Mouse (Mus musculus) layer of hippocampus, adult 11-12 months (tissue): ENCODE measurements around the gene Prpf8.

Experiments used
- DNase-seq: peaks from one replicate; pipeline ENCODE4 v3.0.0; 2022; ENCODE audit warnings: low spot score

Prpf8 gene

DNA sequence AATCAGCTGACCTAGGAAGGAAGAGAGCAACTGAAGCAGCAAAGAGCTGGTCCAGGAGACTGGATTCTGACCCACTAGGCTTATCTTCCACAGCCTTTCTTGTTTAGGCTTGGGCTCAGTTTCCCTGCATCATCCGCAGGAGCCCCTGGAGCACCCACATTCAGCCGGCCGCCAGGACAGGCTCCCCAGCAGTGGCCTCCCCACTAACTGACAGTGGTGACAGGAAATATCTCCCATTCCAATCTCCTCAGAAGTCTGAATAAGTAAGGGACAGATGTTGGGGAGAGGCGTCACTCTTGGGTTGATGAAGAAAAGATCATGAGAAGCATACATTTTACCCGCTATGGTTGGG lies 26.9 kb upstream of the Prpf8 start:
- no peak for DNase-seq

DNA sequence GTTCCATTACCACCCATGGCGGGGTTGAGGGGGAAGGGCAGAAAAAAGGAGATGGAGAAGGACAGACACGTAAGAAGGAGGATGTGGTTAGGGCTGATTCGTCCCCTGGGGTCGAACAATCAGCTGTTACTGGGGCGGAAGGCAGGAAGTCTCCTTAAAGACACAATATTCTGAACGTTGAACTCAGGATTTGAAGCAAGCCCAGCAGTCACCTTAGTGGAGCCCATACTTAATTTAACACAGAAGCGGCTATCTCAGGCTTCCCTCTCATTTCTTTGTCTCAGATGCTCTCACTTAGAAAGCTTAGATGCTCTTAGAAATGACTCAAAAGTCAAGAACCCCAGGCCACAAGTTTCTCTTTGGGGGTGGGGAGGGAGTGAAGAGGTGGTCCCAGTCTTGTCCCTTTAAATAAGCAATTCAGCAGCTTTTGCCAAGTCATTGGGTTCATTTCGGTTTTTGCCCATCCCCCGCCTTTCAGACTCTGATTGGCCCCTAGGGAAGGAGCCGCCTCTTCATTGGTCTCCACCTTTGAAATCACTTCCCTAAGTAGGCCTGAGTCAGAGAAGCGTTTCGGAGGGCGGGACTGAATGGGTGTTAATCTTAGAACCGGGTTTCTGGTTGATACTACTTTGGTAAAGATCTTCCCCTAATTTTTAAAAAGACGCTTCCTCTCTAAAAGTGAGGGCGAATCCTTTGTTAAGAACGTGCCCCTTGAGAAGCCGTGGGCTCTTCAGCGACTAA lies 26.3 kb upstream of the Prpf8 start:
- peak; percentile 95 for DNase-seq

DNA sequence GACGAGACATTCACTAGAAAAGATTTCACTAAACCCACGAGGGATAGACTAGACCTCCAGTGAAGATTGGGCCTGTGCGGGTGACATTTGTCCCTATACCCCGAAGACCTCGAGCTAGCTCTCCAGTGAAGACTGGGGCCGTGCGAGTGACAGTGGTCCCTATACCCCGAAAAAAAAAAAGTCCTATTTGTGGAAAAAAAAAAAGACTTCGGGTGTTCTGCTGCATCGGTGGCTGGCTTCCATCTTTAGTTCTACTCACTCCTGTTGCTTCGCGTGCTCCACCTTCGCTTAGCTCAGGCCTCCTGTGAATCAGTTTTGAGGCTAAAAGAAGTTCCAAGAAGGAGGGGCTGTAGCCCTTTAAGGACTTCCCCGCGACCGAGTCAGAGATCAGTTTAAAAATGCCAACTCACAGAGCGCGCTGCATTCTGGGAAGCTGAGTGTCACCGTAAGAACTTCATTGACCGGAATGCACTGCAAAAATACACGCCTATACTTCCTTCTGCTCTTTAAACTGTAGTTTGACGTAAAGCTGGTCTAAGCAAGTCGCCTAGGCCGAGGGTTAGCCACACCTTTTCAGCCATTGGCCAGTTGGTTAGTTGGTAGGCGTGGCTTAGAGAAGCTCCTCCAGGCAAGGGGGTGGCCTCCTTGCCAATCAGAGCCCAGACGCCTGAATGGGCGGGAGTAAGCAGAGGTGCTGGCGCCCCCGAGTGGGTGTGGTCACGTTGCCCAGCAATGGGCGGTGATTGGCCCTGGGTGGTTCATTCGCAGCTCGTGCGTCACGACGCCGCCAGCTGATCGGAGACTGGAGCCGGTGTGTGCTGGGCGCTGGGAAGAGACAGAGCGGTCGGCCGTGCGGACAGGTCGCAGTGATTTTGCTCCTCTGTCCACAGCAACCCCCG lies 25.5 kb upstream of the Prpf8 start, which contains the start of gene Tlcd2:
Gene Tlcd2, plus strand, starts transcription at position 872 of the 899 bp plus-strand sequence.
- peak; percentile 100 for DNase-seq

DNA sequence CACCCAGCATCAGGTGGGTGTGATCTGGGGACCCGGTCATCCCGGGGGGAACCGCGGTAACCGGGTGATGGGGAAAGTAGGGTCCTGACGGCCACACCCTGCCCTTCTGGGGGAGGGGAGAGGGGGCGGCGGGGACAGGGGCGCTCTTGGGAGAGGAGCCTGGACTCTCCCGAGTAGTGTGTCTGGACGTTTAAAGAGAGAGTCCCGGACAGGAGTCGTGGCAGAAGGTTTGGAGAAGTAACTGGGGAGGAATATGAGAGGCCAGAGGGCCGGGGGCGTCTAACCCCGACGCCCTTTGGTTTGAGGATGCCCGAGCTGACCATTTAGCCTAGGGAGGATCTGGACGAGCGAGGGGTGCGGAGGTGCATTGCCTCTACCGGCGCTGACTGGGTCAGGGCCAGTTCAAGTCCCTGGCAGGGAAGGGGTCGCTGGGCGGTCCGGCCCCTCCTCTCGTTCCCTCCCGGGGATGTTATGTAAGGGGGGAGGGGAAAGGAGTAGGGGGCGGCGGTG lies 24.8 kb upstream of the Prpf8 start:
- DNase-seq = no peak

DNA sequence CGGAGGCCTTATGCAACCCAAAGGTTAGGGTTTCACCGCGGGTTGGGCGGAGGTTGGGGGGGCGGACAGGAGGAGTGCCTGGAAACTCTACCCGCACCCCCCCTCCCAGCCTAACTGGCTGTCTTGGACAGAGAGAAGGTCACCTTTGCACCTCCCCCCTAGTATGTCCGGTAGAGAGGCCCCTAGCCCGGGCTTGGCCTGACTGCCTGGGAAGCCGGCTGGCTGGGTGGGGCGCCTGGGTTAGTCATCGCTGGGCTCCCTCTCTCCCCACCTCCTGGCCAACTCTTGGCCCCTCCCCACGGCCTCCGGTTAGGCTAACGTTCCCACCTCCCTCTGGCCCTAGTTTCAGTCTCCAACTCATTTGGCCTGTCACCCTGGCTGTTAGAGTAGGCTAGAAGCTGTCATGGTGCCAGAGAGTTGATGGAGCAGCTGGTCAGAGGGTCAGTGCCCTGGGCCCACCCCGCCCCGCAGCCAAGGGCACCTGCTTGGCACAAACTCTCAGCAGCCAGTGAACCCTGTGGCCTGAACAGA lies 24.3 kb upstream of the Prpf8 start:
- DNase-seq = no peak

DNA sequence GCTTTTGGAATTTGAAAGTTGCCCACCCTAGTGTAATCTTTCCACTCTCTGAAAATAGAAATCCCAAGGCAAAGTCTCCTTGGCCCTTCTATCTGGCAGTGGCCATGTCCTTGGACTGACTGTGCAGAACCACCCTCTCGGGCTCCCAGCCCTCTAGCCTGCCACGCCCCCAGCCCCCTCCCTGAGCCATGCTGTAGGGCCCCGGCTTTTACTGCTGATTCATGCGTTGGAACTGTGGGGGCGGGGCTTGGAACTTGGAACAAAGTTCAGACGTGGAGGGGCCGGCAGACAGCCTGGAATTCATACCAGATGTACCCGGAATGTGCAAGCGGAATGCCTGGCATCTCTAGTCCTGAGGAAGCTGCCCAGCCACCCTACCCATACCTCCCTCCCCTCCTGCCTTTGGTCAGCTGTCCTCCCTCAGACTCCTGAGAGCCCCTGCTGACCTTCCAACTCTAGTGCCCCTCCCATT lies 23.7 kb upstream of the Prpf8 start:
- DNase-seq = peak; percentile 71

DNA sequence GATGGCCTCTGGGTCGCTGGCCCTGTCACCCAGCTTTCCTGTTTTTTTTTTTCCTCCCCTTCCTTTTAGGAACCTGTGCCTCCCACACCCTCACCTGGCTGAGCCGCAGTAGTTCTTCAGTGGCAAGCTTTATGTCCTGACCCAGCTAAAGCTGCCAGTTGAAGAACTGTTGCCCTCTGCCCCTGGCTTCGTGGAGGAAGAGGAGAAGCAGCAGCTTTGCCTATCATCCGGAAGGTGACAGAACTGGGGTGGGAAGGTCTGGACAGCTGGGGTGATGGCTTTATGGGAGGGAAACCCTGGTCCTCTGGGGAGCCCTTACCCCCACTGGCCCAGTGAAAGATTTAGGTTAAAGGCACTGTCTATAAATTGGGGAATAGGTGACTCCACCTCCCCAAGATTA lies 23.0 kb upstream of the Prpf8 start:
- DNase-seq = no peak

DNA sequence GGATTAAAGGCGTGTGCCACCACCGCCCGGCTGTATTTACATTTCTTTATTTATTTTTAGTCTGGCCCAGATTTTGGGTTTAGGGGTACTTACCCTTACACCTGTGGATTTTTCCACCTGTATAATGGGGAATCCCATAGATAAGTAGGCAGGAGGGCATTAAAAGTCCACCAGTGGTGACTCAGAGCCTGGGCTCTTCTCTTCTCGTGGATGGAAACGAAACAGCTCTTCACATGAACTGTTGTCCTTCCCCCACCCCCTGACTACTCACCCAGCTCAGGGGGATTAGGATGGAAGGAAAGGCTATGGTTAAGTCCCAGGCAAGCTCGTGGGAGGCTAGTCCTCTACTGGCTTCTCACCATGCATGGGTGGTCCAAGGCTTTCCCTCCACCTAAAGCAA lies 22.2 kb upstream of the Prpf8 start:
- DNase-seq = no peak

DNA sequence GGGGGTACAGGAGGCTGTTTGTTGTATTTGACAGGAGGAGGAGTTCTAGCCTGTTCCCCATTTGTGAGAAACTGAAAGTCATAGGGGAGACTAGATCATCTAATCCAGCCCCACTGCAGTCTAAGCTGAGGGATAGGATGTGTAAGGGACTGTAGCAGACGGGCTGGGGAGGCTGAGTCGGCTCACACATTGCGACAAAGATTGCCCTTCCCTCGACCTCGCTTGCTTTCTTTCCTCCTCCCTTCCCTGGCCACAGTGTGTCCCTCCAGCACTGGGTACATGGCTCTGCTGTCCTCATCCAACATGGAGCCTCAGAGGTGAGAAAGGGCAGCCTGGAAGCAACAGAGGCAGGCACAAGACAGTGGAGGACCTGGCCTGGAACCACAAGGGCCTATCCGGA lies 21.6 kb upstream of the Prpf8 start:
- DNase-seq = no peak

DNA sequence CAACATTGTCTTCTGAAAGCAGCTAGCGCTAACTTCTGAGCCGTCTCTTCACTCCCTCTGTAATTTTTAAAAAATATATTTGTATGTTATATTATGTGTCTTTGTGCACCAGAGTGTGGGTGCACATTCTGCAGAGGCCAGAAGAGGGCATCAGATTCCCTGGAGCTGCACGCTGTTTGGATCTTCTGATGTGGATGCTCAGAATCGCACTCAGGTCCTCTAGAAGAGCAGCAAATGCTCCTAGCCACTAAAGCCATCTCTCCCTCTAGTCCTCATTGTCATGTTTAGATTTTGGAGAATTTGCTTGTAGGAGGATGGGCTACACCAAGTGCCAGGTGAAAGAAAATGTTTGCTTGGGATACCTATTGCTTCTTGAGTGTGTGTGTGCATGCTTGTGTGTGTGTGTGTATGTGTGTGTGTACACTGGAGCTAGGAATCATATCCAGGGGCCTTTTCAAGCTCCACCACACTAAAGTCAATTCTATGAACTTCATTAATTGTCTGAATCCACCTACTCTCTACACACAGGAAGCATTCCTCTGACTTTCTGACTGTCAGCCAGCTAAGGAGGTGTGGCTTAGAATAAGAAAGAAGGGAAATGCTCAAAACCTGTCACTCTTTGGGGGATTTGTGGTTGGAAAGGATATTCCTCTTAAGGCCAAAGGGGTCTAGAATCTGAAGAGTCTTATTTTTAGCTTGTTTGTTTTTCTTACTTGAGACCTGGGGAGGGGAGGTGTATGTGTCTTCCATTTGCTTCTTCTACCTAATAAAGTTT lies 19.7 kb upstream of the Prpf8 start:
- no peak for DNase-seq

DNA sequence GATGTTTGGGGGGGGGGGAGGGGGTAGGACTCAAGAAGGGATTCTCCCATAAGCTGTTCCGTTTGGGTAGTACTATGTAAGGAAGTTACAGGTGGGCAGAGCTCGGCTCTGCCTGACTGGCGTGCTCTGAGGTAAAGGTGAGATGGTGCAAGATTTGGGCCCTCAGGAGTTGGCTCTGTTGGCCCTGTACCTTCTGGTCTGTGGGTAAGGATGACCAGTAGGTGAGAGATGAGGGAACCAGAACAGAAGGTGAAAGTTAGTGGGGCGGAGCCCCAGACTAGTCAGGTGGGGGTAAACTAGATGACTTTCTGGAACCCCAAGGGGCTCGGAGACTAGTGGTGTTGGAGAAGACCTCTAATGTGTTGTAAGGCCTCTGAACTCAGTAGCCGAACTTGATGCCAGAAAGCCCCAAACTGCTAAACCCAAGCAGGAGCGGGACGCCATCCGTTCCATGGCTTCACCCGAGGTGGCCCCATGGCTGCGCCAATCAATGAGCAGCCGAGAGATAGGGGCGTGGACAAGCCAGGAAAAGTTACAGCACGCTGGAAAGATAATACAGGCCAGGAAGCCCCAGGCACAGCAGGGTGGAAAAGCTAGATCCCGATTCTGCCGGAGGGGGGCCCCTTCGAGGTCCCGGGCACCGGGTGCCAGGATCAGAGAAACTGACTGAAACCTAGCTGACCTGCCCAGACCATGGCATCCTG lies 19.0 kb upstream of the Prpf8 start:
- DNase-seq = no peak

DNA sequence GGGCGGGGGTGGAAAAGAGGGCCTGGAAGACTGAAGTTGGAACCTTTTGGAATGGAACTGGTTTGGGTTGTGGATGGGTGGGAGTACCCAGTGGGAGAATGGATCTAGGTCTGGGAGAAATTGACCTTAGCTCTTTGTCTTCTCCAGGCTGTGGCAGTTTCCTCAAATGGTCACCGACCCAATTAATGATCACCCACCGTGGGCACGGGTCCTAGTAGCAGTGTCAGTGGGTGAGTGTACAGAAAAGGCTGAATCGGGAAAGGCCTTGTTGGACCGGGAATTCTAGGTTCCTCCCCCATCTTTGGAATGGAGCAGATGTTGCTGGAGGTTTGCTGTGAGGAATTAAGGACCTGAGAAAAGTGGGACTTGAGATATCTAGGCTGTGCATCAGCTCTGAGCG lies 18.2 kb upstream of the Prpf8 start:
- no peak for DNase-seq

DNA sequence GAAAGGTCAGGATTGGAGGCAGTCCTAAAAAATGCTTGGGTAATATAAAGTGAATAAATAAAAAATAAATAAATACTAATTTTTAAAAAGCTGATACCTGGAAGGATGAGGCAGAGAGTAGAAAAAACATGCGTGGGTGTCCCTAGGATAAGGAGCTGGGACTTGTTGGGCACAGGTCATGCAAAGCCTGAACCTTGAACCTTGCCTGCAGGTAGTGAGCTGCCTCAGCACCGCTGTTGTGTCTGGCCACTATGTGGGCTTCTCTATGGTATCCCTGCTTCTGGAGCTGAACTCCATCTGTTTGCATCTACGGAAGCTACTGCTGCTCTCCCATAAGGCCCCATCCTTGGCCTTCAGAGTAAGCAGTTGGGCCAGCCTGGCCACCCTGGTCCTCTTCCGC lies 17.4 kb upstream of the Prpf8 start:
- no peak for DNase-seq

DNA sequence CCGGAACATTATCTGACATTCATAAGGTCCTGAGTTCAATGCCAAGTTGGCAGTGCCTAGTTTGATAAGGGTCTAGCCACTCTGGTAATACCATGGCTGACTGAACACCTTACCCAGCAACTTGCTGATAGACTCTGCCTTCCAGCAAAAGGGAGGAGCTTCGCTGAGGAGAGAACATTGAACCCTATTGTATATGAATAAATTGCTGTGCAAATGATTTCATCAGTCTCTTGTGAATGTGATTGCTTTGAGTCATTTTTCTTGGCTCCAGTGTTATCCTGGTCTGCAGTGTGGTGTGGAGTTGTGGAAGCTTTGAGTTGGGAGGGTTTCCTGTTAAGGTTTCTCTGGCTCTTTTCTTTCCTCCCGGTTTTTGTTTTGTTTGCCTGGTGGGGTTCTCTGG lies 15.9 kb upstream of the Prpf8 start:
- DNase-seq = no peak

DNA sequence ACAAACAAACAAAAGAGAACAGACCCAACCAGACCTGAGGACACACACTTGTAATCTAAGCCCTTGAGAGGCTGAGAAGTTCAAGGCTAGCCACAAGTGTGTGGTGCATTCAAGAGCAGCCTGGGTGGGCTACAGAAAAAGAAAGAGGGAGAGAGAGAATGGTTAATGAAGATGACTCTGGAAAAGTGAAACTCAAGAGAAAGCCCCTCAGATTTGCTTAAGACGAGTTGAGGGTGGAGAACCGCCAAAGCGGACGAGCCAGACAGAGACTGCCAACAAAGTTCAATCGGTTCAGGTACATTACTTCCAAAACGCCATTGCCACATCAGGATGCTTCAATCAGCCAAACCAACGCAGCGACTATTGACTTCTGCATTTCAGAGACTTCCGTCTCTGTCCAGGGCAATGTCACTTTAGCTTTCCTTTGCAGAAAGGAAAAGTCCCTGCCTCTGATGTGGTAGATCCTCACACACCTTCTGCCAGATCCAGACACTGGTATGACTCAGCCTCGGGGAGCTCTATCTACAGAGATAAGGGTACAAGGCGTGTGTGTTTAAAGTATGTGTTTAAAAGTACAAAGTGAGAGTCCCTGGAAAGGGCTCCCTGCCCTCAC lies 14.0 kb upstream of the Prpf8 start:
- DNase-seq = no peak

DNA sequence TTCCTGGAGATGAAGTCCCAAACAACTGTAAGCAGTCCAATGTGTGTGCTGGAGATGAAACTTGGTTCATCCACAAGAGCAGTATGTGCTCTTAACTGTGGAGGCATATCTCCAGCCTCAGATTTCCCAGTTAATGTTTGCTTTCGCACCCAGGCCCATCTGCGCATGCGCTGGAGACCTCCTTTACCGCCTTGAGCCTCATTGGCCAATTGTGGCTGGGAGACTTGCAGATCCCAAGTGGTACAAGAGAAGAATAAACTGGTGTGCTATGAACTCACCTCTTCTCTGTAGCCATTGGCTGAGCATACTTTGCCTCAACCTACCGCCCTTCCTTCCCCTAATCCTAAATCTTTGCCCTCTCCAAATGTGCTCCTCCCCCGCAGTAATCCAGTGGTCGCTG lies 13.2 kb upstream of the Prpf8 start:
- no peak for DNase-seq

DNA sequence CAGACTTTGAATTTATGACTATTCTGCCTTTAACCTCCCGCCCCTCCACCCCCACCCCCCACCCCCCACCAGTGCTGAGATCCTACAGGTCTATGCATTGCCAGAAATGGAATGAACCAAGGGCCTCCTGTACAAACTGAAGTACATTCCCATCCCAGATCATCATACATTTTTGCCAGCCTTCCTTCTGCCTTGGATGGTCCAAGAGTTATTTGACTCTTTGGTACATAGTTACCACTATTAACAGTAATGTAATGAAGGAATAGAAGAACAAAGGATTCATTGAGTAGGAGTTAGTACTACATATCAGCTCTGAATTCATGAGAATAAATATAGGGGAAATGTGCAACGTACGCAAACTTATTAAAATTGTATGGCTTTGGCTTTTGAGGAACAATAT lies 424 bp upstream of the Prpf8 start:
- no peak for DNase-seq

DNA sequence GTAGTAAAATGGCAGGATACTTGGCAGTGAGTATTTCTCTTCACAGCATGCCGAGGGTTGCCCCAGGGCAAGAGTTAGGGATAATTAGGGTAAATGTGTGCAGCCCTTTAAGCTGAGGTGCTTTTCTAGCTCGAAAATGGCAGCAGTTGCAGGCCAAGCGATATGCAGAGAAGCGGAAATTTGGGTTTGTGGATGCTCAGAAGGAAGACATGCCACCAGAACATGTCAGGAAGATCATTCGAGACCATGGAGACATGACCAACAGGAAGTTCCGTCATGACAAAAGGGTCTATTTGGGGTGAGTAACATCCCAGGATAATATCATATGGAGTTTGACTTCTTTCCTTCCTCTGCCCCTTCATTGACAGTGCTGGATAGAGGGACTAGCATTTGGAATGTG lies 880 bp downstream of the Prpf8 start:
- DNase-seq = no peak

DNA sequence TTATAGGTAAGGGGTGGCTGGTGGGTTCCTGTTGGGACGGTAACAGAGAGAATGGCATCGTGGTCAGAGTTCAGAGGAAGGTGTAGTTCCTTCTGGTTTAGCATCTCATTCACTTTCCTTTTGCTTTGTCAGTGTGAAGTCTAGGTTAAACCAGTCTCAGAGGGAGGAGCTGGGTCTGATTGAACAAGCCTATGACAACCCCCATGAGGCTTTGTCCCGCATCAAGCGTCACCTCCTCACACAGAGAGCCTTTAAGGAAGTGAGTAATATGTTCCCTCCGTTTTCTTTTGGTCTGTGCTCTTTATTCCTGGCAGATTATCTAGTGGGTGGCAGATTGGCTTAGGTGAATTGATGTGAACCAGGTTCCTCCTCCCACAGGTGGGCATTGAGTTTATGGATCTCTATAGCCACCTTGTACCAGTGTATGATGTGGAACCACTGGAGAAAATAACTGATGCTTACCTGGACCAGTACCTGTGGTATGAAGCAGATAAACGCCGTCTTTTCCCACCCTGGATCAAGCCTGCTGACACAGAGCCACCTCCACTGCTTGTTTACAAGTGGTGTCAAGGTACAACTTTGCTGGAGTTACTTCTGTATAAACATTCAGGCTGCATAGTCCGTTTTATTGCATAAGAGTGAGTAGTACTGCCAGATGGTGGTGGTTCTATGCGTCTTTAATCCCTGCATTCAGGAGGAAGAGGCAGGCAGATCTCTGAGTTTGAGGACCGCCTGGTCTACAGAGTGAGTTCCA lies 7.9 kb downstream of the Prpf8 start:
- no peak for DNase-seq

DNA sequence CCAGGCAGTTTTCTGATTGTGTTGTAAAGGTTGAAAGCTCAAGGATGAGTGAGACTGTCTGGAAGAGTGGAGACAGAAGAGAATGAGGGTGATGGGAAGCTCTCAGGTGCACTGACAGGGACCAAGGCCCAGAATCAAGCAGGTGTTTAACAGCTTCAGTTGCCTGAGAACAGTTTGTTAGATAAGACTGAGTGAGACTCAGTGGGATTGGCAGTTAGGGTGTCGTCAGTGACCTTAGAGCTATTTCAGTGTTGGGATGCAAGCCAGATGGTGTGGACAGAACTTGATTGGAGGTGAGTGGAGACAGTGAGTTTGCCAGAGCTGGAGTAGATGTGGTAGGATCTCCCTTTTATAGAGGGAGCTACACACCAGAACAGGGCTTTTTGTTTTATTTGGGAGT lies 11.5 kb downstream of the Prpf8 start:
- DNase-seq = no peak
